Mouse (Mus musculus): ENCODE data around the gene Tcp10c. TPM values are rescaled to one million over a fixed set of nuclear protein-coding genes. Genes with fewer than 3 reads are reported as not detected.

Gene Tcp10c
- polyA plus RNA-seq, 1 experiment from 2014 or later = not detected

Other genes with a start within 250 kb of the Tcp10c start
- gene Unc93a, start 222.8 kb upstream of the Tcp10c start, polyA plus RNA-seq (2015; fragmentation: Nextera tagmentation; extraction: Ambion mirVana) = 0.06 TPM in 1 of 2 replicates, not detected in the other
- not detected in 2 replicates for gene Smok2a, start 133.4 kb upstream of the Tcp10c start, polyA plus RNA-seq (2015; fragmentation: Nextera tagmentation; extraction: Ambion mirVana)
- gene Smok2b, start 124.3 kb upstream of the Tcp10c start, polyA plus RNA-seq (2015; fragmentation: Nextera tagmentation; extraction: Ambion mirVana) = not detected in 2 replicates

Data from forebrain, embryonic 15.5 days (tissue).